Mouse (Mus musculus) liver, adult 2 months (tissue): ENCODE measurements around the gene Frmd7. TPM values are rescaled to one million over a fixed set of nuclear protein-coding genes. Genes with fewer than 3 reads are reported as not detected.

Experiments used
- DNase-seq: peaks from one replicate; pipeline ENCODE4 v3.0.0-alpha.2; 2011; ENCODE audit warnings: low read depth, low spot score; ENCODE audit errors: extremely low read depth
- H3K27ac ChIP-seq: fragments of 200-500 bp; replicated peaks from 2 replicates; pipeline ENCODE4 v1.5.1; 2012; ENCODE audit warnings: low read depth, mild to moderate bottlenecking, control low read depth, inconsistent platforms, low read length; ENCODE audit not compliant: insufficient read depth
- H3K27me3 ChIP-seq: fragments of 200-500 bp; 2 replicates; pipeline ENCODE4 v1.6.1; 2012; ENCODE audit warnings: mild to moderate bottlenecking, moderate library complexity, low read length, inconsistent platforms; ENCODE audit not compliant: control insufficient read depth, insufficient read depth
- H3K36me3 ChIP-seq: fragments of 200-500 bp; 2 replicates; pipeline ENCODE4 v1.6.1; 2012; ENCODE audit warnings: low read length, inconsistent platforms; ENCODE audit not compliant: control insufficient read depth, insufficient read depth
- H3K4me1 ChIP-seq: fragments of 200-500 bp; 2 replicates; pipeline ENCODE4 v1.6.1; 2011; ENCODE audit warnings: low read length; ENCODE audit not compliant: control insufficient read depth, insufficient read depth
- H3K4me3 ChIP-seq: fragments of 200-500 bp; 2 replicates; pipeline ENCODE4 v1.5.1; 2011; ENCODE audit warnings: low read depth, mild to moderate bottlenecking, control low read depth, low read length, moderate library complexity; ENCODE audit not compliant: insufficient read depth
- H3K79me2 ChIP-seq: fragments of 200-500 bp; 2 replicates; pipeline ENCODE4 v1.6.1; 2012; ENCODE audit warnings: inconsistent platforms, mild to moderate bottlenecking, low read length, moderate library complexity; ENCODE audit not compliant: control insufficient read depth, insufficient read depth
- H3K9ac ChIP-seq: fragments of 200-500 bp; 2 replicates; pipeline ENCODE4 v1.6.1; 2012; ENCODE audit warnings: low read depth, mild to moderate bottlenecking, control low read depth, inconsistent platforms, low read length
- CTCF ChIP-seq: fragments of 200-500 bp; IDR thresholded peaks from 2 replicates; pipeline ENCODE4 v1.5.1; 2011; ENCODE audit warnings: low read depth, low read length, control low read depth
- POLR2A ChIP-seq: fragments of 200-500 bp; IDR thresholded peaks from 2 replicates; pipeline ENCODE4 v1.6.1; 2011; ENCODE audit warnings: low read length, control low read depth; ENCODE audit not compliant: insufficient read depth; ENCODE audit errors: extremely low read depth
- WGBS: fragments of 180-500 bp; shearing (Covaris S2); methylation state at CpG from one replicate; pipeline ENCODE4 v1.1.7; 2018; 5-methylcytosine and 5-hydroxymethylcytosine counted together
- polyA plus RNA-seq: library from polyadenylated mRNA; depleted of rRNA; stranded (reverse); fragments of >200 nt; gene quantifications from 2 replicates; pipeline ENCODE4 v1.2.3, GENCODE M21; 2012
- total RNA-seq: library from RNA; depleted of rRNA; stranded (reverse); fragments of >200 nt; gene quantifications from 2 replicates; pipeline ENCODE4 v1.2.3, GENCODE M21; 2014

Frmd7 gene
- total and polyA plus RNA-seq, 2 experiments, result not detected

DNA sequence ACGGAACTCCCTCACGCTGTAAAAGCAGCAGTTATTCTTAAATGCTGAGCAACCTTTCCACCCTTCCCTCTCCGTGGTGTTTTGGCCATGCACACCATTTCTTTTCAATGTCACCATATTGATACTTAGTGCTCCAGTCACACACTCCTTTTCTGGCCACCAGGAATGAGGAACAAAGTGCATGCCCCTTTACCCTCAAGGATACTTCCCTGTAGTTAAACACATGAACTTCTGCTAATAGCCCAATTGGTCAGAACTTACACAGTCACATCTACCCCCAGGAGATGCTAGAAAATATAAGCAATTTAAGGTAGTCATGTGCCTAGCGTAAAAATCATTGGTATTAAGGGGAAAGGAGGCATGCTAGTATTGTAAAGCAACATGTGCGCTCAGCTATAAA, 27.4 kb upstream of the Frmd7 start:
- no peaks in the 10 kb centered on the region for H3K36me3 ChIP-seq
- no peaks in the 10 kb centered on the region for H3K27me3 ChIP-seq
- H3K79me2 ChIP-seq, result no peaks in the 10 kb centered on the region
- H3K27ac ChIP-seq, result no peak overlapping the region
- 84% methylated on average over 5 of the region's 5 CpGs for WGBS
- no peak overlapping the region for H3K4me3 ChIP-seq
- H3K4me1 ChIP-seq, result no peaks in the 10 kb centered on the region
- no peak overlapping the region for H3K9ac ChIP-seq
- TF ChIP-seq CTCF (no peak), POLR2A (no peak)
- DNase-seq, result no peak

DNA sequence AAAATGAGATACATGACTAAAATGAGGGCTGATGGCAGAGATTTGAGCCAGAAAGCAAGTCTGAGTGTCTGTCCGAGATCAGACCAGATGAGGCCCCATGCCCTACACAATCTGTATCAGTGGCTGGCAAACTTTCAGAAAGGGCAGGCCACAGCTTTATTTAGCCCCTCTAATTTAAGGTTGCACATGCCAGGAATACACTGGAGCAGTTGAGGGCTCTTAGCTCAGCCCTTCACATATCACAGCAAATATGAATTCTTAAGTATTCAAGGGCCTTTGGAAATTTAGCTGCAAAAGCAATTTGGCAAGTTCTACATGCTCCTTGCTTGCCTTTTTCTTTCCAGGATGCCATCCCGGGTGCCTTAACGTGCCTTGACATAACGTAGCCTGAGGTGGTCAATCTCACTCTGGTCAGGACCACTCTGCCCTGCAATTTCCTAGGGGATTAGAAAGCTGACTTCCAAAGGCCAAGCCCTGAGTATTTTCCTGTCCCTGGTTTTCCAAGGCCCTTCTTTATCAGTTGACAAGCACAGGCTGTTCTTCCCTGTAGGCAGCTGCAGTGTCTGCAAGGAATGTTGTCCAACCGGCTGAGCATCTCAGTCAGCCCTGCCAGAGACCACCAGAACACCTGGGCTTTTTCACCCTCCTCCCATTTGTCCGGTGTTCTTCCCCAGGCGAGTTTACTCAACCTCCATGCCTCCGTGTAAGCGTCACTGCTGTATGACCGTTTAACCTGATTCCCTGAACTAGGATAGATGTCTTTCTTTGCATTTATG, 25.8 kb upstream of the Frmd7 start:
- H3K27ac ChIP-seq, result no peak overlapping the region
- no peak for DNase-seq
- no peaks in the 10 kb centered on the region for H3K79me2 ChIP-seq
- TF ChIP-seq POLR2A, result no peak
- no peak for TF ChIP-seq CTCF
- no peaks in the 10 kb centered on the region for H3K36me3 ChIP-seq
- H3K27me3 ChIP-seq, result no peaks in the 10 kb centered on the region
- 51% methylated on average over 10 of the region's 10 CpGs for WGBS
- H3K9ac ChIP-seq, result no peak overlapping the region
- H3K4me3 ChIP-seq, result no peak overlapping the region
- no peaks in the 10 kb centered on the region for H3K4me1 ChIP-seq

DNA sequence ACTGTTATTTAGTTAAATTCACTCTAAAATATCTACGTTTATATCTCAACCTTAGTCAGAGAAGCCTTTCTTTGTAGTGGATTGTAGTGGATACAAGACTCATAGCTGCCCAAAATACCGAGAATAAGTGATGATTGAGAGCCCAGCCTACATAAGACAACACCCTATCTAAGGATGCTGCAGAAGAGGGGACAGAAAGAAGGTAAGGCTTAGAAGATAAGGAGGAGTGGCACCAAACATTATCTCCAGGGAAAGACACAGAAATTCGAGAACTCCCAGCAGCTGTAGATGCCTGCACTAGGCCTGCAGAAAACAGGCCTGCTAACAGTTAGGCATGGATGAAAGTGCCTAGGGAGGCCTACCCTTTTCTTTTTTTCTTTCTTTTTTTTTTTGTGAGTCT, 22.6 kb upstream of the Frmd7 start:
- TF ChIP-seq CTCF (no peak), POLR2A (no peak)
- H3K4me3 ChIP-seq, result no peak overlapping the region

DNA sequence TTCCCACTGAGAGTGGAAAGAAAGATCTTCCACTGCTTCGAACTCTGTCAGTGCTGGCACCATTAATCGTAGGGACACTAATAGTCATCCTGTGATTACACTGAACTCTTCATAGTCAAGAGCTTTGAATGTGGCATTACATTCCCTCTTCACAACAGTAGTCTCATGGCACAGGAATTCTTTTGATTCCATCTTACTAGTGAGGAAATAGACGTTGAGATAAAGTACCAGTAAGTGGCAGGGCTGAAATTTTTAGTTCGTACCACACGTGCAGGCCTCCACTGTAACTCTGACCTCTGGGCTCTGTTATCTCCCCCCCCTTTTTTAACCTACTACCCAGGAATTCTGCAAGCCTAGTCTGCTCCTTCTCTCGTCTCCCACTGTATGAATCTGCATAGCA, 20.4 kb upstream of the Frmd7 start:
- WGBS, result 73% methylated on average over 6 of the region's 6 CpGs
- TF ChIP-seq CTCF (no peak), POLR2A (no peak)
- no peaks in the 10 kb centered on the region for H3K4me1 ChIP-seq
- no peaks in the 10 kb centered on the region for H3K27me3 ChIP-seq
- no peaks in the 10 kb centered on the region for H3K79me2 ChIP-seq
- no peaks in the 10 kb centered on the region for H3K36me3 ChIP-seq
- no peak overlapping the region for H3K4me3 ChIP-seq
- DNase-seq, result no peak
- H3K9ac ChIP-seq, result no peak overlapping the region
- no peak overlapping the region for H3K27ac ChIP-seq

More for the DNA sequence above, 22.6 kb upstream of the Frmd7 start:
- H3K79me2 ChIP-seq, result no peaks in the 10 kb centered on the region
- H3K27me3 ChIP-seq, result no peaks in the 10 kb centered on the region
- no peak overlapping the region for H3K27ac ChIP-seq
- no peak overlapping the region for H3K9ac ChIP-seq
- H3K36me3 ChIP-seq, result no peaks in the 10 kb centered on the region
- WGBS, result 87% methylated on average over 3 of the region's 3 CpGs
- no peak for DNase-seq
- no peaks in the 10 kb centered on the region for H3K4me1 ChIP-seq

DNA sequence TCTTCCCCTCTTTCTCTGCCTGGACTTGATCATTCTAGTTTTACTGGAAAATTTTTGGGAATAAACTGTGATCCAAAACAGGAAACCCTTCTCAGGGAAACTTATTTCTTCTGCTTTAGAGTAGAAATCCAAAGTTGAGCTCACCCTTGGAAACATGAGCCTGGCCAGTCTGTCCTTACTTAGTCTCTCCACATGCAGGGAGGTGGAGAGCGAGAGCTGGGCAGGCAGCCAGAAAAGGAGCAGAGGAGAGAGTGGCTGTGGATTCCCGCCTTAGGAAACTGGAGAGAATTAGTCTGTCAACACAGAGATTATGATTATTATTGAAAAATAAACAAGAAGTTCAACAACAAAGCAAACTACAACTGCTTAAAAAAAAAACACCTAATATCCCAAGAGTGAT, 6.1 kb upstream of the Frmd7 start:
- Histone ChIP-seq H3K27me3 (no peaks in the 10 kb centered on the region), H3K4me3 (no peak overlapping the region), H3K9ac (no peak overlapping the region), H3K79me2 (no peaks in the 10 kb centered on the region), H3K4me1 (no peaks in the 10 kb centered on the region; the same call in 1 of the 2 replicates), H3K27ac (no peak overlapping the region), H3K36me3 (no peaks in the 10 kb centered on the region)
- no peak for TF ChIP-seq CTCF
- TF ChIP-seq POLR2A, result no peak
- 12% methylated on average over 2 of the region's 2 CpGs for WGBS
- DNase-seq, result peak; percentile 14

DNA sequence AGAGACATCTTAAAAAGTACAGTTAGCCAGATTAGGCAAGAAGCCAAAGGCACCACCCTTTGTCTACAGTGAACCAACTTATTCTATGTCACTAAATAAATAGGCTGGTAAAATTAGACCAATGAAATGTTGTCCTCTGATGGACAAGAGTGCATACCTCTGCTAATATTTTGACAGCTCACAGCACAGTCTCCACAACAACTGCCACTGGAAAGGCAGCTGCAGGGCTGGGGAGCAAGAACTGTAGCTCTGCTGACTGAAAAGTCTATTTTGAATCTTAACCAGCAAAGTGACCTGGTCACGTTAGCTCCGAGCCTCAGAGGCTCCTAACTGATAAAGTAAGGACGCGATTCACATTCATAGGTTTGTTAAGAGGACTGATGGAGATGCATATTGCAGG, 5.6 kb upstream of the Frmd7 start:
- Histone ChIP-seq H3K4me3 (no peak overlapping the region), H3K36me3 (no peaks in the 10 kb centered on the region), H3K9ac (no peak overlapping the region), H3K4me1 (no peaks in the 10 kb centered on the region; the same call in 1 of the 2 replicates), H3K79me2 (no peaks in the 10 kb centered on the region), H3K27ac (no peak overlapping the region), H3K27me3 (no peaks in the 10 kb centered on the region)
- TF ChIP-seq POLR2A (no peak), CTCF (no peak)
- WGBS, result 48% methylated on average over 4 of the region's 4 CpGs
- no peak for DNase-seq
